In the genomic region with DNA sequence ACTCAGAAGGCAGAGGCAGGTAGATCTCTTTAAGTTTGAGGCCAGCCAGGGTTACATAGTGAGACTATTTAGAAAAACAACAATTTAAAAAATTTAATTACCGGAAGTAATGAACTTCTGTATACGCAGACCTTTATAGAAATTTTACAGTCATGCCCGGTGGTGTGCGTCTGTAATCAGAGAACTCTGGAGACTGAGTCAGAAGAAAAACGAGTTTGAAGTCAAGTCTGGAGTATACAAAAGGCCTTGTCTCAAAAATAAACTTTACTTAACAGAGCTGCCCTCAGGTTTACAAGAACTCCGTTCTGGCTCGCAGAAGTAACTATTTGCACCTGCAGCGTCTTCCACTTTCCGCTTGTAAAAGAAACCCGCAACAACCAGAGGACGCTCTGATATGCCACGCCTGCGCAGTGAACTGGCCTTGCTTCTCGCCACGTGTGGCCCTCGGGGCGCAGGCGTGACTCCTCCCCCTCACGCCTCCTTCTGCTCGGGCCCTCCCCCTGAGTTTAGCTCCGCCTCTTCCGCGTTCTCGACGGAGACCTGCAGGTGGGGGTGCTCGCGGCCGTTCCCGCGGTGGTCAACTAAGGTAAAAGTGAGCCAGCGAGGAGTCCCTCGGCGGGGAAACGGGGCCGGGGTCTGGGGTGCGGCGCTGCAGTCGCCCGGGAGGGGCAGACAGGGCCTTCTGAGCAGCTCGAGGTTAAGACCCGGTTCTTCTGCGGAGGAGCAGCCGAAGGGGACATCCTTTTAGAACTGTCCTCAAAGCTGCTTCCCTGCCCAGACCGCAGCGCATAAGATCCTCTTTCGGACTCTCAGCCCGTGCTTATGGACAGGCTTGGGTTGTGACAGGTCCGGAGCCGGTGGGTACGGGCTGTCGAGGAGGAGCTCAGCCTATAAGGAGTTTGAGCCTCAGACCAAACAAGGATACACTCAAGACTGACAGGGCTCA, we compare ENCODE assay signal across 8 mouse cellular contexts. TPM values are rescaled to one million over a fixed set of nuclear protein-coding genes. Genes with fewer than 3 reads are reported as not detected.
A peak's percentile ranks its signal among the peaks of the same experiment; 100 is the strongest.
DNase-seq lines count a peak whose midpoint lies in the region; ATAC-seq lines count a peak whose summit lies in the region.

Gene Mknk1 (plus strand): TSS at position 503 of the 946 bp plus-strand sequence.

- H3K9ac ChIP-seq in hindbrain, embryonic 15.5 days, result peak within 1 kb of the TSS; percentile 62

- H3K36me3 ChIP-seq in hindbrain, embryonic 15.5 days, result no peaks in the 10 kb centered on the region

- H3K4me1 ChIP-seq in hindbrain, embryonic 15.5 days (replicated peaks), result peaks cover 14% of the 10 kb centered on the region

- H3K9me3 ChIP-seq in hindbrain, embryonic 15.5 days, result no peaks in the 10 kb centered on the region

- peak within 1 kb of the TSS; percentile 64 for H3K4me3 ChIP-seq in hindbrain, embryonic 15.5 days

- 0 out of 2 replicates have a peak within 1 kb of the TSS, but pooled peaks have one; percentile 37 for H3K27ac ChIP-seq in hindbrain, embryonic 15.5 days (replicated peaks)

- no peaks in the 10 kb centered on the region for H3K27me3 ChIP-seq in hindbrain, embryonic 15.5 days

- 2% methylated on average over 51 of the region's 51 CpGs for WGBS in hindbrain, embryonic 15.5 days

- peak within 1 kb of the TSS; percentile 64 for H3K4me2 ChIP-seq in hindbrain, embryonic 15.5 days

- ATAC-seq in hindbrain, embryonic 15.5 days (ENCODE audit: low FRiP score, low read depth), result peak; percentile 95

- DNase-seq in R1 (ENCODE audit: low read depth, low spot score), result peak; percentile 94
- peak; percentile 90 to 95 for DNase-seq in cerebellum, postnatal 25 days
- DNase-seq in frontal cortex, postnatal 36 days (ENCODE audit: low spot score in 2 of 2), result peak; percentile 83 to 91
- peak; percentile 89 for DNase-seq in left cerebral cortex, adult 11 months (ENCODE audit: low spot score)
- peak; percentile 95 for DNase-seq in lung, postnatal 4 days
- DNase-seq in retina, postnatal 7 days (ENCODE audit: low read depth, low spot score), result peak; percentile 88
- DNase-seq in urinary bladder, adult 2 months (ENCODE audit: low spot score), result peak; percentile 83

RNA-seq across cellular contexts. Expression of gene Mknk1, which starts in this region (rescaled TPM):
- polyA plus RNA-seq in hindbrain, embryonic 15.5 days (2015; fragmentation: Nextera tagmentation; extraction: Ambion mirVana), result 22.9 and 23.0 TPM in 2 replicates
- 44.8 and 59.6 TPM in 2 replicates for polyA plus RNA-seq in urinary bladder, adult 2 months (2012; rRNA removed)

Comparison
In these comparisons a context has a peak if more than half of its experiments do, and no peak if none do; other contexts are left out.
1. Peak in every context shown above with its lines: DNase-seq, ATAC-seq, H3K4me3 ChIP-seq and H3K27ac ChIP-seq.